Mouse (Mus musculus): Measurements from ENCODE around the gene Olfr747.
"Not testable (repeated sequence)": the region's sequence is repeated elsewhere in the genome, so short reads cannot be mapped to it uniquely, and the experiment has no call there.

Olfr747 gene

GRCm38 (mm10) chr14:50693106-50693505 lies at the start of gene Olfr747:
Gene Olfr747, minus strand, starts transcription at chr14:50693206.
- DNase-seq (ENCODE audit: low spot score): no peak

GRCm38 (mm10) chr14:50741584-50741983 lies 48.6 kb upstream of the Olfr747 start:
- no peak for DNase-seq (ENCODE audit: low spot score)

GRCm38 (mm10) chr14:50740334-50740733 lies 47.3 kb upstream of the Olfr747 start:
- DNase-seq (ENCODE audit: low spot score): no peak

GRCm38 (mm10) chr14:50722371-50722770 lies 29.4 kb upstream of the Olfr747 start:
- DNase-seq (ENCODE audit: low spot score): not testable (repeated sequence)

- peak; percentile 3 for DNase-seq (ENCODE audit: low spot score)
Measured at GRCm38 (mm10) chr14:50719875-50720274, 26.9 kb upstream of the Olfr747 start.

GRCm38 (mm10) chr14:50707073-50707472 lies 14.1 kb upstream of the Olfr747 start, which contains the start of gene Olfr748:
Gene Olfr748, plus strand, starts transcription at chr14:50707373.
- no peak for DNase-seq (ENCODE audit: low spot score)

- no peak for DNase-seq (ENCODE audit: low spot score)
Measured at GRCm38 (mm10) chr14:50646783-50647182, 46.2 kb downstream of the Olfr747 start, which contains the start of gene Olfr746. Gene Olfr746, plus strand, starts transcription at chr14:50647083.

- no peak for DNase-seq (ENCODE audit: low spot score)
Measured at GRCm38 (mm10) chr14:50639088-50639487, 53.9 kb downstream of the Olfr747 start, which contains the start of gene Olfr745. Gene Olfr745, plus strand, starts transcription at chr14:50639388.
